Mouse (Mus musculus) megakaryocyte-erythroid progenitor cell, adult 5-6 weeks (primary cell): Measurements from ENCODE around the gene Gm26897. TPM values are rescaled to one million over a fixed set of nuclear protein-coding genes. Genes with fewer than 3 reads are reported as not detected.
A peak's percentile ranks its signal among the peaks of the same experiment; 100 is the strongest.

ENCODE experiments used
- ATAC-seq: replicated peaks from 2 replicates; pipeline ENCODE4 v1.8.0; 2016; ENCODE audit warnings: mild to moderate bottlenecking, inconsistent platforms; ENCODE audit not compliant: severe bottlenecking, poor library complexity, low FRiP score, low TSS enrichment
- total RNA-seq, 2 experiments: library from RNA; stranded (forward) in 1 of 2; stranded (reverse) in 1 of 2; fragments of 200-1000, 215-1000 nt in 1 of 2; fragments of >200 nt in 1 of 2; fragmentation: Nextera tagmentation in 1 of 2; gene quantifications; 2 replicates each; pipeline ENCODE4 v1.2.3; 2014 to 2017

The Gm26897 gene
- total RNA-seq, 2 experiments from 2014 or later, result not detected

DNA sequence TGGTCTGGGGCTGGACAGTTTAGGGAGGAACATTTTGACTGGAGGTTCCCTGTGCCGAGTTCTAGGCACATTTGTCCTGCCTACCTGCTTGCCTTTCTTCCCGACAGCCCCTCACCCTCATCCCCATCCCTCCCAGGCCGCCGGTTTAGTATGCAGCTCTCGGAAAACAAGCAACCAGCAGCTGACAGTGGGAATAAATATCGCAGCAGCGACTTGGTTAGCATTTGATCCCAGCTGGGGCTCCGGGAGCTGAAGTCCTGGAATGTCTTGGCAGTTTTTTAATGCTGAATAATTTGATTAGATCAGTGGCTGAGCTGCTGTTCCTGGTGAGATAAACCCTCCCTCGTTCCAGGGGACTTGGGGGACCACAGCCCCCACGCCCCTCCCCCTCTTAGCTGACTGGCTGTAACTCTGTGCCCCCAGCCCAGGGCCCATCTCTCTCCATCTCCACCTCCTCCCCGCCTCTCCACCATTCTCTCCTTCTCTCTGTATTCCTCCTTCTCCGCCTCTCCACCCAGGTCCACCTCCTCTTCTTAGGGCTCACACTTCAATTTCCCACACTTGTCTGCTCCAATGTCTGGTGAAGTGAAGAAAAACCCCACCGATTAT, 8.7 kb downstream of the Gm26897 start:
- no peak for ATAC-seq

DNA sequence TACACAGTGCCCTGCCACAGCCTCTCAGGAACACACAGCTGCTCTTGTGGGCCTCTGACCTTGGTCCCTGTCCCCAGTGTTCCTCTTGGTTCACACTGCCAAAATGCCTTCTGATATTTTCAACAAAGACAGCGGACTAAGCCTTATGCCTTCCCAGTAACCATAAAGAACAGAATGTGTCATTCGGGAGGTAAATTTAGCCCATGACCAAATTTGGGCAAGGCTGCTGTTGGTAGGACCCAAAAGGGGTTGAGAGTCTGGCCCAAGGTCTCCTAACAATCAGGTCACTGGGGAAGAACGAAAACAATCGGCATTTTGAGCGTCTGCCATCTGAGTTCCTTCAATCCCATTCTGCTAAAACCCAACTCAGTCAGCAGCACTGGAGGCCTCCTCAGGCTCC, 15.9 kb downstream of the Gm26897 start:
- no peak for ATAC-seq

DNA sequence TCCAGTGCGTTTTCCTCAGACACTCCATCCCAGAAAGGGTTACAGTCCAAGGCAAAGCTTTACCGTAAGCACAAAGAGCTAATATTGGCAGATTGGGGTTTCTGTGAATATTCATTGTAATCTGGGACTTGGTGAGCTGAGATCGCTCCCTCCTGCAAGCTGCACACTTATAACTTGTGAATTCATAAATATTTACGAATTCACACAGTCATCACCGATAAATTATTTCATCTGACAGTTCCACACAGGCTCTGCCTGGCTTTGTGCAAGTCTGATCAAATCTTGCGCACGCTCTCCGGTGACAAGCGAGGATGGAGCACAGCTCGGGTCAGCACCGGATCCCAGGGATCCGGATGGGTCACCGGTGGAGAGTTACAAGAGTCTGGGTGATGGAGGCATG, 16.4 kb downstream of the Gm26897 start:
- ATAC-seq, result no peak

DNA sequence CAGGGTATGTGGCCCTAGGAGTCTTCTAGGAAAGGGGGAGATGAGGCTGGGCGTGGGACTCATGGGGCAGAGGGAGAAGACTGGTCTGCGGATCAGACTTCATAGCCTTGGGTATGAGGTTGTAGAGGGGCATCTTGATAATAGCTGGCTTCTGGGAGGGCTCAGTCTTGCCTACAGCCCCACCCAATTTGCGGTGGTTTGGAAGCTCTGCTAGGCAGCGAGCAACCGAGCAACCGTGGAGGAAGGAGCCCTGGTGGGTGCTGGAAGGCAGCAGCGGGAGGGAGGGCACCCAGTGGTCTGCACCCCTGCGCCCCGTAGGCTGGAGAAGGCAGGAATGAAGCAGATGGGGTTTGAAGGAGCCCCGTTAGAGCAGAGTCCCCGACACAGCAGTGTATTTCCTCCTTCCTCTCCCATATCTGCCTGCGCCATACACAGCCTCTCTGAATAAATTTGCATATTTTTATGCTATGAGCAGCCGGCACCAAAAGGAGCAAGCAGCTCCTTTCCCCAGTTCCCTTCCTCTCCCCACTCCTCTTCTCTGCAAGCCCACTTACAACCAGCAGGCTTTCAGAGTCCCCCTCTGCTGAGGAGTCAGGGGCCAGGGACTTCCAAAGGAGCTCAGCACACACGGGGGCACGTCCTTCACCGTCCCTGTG, 20.9 kb downstream of the Gm26897 start:
- ATAC-seq, result peak; percentile 75

DNA sequence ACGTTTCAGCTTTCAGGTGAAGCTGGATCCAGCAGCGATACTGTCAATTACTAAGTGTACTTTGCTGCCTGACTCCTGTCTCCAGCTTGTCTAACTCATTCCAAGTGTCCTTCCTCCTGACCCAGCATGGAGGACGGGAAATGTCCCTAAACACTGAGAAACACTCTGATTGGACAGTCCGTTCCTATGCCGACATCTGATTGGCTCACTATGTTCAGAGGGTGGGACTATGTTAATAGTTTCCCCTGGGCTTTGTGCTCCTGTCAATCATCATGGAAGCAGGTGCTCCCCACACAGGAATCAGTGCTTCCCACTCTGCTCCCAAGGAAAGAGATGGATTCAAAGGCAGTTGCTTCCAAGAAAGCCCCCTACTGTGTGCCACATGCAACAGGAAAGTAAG, 21.6 kb downstream of the Gm26897 start:
- 0 out of 2 replicates have a peak, but pooled peaks have one; percentile 50 for ATAC-seq

DNA sequence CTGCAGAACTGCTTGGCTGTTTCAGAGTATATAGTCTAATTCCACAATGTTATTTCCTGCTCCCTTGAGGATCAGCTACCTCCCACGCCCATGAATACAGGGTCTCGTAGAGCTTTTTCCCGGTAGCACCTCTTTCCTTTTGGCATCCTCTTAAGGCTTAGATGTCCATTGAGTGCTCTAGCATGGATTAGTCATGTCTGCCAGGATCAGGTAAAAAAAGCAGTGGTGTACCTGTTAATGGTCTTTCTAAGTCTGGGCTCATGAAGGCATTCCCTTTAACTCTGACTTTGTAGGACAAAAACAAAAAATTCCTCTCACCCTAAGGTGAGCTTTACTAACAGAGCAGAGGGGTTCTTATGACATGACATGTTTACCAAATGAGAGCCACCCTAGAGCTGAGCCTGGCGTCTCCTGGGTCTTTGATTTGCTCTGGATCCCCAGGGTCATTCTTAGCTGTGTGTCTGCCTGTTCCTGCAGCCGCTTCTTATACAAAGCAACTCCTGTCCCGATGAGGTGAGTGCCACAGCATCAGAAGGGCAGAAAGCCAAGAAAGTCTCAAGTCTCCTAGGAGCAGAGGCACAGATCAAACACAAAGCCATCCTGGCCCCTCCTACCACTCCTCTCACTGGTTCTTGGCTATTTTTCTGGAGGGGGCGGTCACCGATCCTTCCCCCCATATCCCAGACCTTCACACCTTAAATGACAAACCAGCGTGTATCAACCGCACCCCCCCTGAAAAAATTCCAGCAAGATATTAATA, 27.2 kb downstream of the Gm26897 start:
- no peak for ATAC-seq

DNA sequence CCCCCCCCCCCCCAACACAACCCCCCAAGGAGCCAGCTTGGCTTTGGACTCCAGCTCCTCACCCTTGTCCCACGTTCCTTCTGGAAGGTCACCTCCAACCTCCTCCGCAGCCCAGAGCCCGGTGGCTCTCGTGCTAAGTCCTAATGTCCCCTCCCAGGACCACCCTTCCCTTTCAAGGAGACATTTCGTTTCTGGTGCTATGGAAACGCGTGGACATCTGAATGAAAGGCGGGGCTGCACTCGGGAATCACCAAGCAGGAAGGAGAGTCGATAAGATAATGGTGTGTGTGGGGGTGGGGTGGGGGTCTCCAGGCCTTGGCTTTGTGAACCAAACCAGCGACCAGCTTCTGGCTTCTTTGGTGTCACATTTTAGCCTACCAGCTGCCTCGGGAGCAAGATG, 27.9 kb downstream of the Gm26897 start:
- no peak for ATAC-seq

DNA sequence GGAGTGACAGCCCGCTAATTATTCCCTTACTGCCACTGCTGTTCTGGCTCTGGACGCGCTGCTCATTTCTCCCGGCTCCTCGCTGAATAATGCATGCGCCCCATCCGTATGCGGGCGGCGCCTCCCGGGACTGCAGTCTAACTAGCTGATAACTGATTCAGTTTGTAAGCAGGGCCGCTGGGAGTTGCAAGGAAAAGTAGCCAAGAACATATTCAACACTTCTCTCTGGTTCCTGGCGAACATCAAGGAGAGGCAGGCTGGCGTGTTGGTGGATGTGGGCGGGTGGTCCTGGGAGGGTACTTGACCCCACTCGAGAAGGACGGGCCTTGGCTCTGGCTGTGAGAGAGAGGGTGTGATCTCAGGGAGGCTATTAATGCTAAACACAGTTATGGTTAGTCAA, 28.4 kb downstream of the Gm26897 start:
- no peak for ATAC-seq

DNA sequence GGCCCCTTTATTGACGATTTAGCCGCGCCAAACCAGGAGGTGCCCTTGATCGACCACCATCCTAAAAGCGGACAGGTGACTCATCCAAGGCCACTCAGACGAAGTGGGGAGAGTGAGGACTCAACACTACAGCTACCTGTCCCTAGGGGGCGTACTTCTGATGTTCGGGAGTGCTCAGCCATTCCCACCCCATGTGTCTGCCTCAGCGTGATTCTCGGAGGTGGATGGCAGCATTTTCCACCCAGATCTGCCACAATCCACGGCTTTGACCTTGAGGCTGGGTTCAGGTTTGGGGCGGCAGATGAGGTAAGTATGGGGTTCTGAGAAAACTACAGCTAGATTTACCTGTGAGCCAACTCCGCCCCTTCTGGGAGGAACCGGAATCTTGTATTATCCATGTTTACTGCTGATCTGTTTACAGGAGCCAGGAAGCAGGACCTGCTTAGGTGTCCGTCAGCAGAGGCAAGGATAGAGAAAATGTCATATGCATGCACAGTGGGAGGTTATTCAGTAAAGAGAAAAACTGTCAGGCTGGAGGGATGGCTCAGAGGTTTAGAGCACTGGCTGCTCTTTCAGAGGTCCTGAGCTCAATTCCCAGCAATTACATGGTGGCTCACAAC, 32.1 kb downstream of the Gm26897 start:
- no peak for ATAC-seq

DNA sequence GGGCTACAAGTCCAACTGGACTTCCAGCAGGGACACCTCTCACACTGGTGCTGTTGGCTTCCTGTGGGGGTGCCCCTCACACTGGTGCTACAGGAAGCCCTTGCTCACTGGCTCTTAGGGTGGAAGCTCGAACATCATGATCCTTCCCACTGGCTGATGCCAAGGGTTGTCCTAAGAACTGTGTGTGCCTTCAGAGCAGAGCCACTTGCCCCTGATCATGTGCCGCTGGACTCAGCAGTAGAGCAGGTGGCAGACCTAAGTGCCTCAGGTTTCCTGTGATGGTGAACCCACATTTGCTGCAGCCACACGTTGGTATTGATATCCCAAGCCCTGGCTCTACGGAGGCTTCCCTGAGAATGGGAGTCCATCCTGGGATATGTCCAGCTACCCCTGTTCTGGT, 33.0 kb downstream of the Gm26897 start:
- ATAC-seq, result no peak

DNA sequence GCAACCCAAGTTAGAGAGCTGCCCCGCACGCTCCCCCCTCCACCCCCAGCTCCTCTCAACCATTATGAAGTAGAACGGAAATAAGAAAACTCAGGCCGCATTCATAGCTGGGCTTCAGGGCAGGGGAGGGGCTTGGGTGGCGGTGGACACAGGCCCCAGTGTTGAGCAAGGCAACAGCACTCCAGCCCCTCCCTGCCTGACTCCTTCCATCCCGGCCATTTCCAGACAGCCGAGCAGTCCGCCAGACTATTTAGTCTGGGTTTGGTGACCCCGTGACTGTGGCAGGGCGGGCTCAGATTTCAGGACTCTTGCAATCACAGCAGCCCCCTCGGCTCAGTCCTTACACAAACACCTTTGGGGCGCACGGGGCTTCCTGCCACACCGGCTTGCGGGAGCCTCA, 36.5 kb downstream of the Gm26897 start:
- no peak for ATAC-seq

DNA sequence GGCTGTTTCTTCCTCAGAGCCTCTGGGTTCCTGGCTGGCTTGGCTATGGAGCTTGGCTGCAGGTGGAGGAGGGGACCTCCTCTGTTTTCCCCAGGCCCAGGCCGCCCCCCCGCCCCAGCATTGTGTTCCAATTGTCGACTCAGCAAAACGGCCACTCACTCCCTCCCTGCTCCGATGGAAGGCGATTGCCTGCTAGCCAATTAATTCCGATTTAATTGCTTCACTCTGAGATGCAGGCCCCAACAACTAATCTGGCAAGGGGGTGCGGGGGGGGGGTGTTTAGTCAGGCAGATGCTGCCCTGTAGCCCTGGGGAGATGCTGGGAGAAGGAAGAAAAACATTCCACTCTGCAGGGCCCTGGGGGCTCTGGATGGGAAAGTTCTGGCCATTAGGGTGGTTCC, 38.4 kb downstream of the Gm26897 start:
- ATAC-seq, result no peak

DNA sequence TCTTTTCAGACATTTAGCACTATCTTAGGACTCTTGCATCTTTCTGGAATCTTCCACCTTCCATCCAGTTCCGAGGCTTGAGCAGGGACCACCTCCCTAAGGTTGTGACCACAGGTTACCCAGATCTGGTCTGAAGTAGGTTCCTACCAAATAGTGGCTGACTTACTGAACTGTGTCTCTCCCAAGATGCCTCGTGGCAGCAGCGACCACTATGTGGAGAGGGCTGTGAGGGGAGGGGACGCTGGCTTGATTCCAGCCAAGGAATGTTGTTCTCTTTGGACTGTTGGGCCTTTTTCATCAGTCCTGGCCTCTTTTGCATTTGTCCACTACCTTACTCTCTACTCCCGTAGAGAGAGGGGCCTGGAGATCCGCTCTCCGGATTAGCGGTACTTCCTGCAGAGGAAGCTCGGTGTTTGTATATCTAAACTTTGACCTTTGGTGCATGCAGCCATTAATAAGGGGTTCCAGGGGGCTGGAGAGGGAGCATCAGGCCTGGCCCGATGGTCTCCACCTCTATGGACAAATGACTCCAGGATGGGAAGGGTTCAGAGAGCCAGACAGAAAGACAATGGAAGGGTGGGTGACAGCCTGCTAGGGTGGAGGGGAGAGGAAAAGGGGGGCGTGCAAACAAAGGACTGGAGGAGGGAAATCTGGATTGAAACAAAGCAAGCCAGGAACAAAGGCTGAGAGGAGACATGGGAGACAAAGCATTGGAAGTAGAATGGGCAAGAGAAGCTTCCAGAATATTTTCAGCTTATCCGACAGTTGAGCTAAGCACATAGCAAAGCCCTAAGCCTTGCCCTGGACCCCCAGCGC, 39.1 kb downstream of the Gm26897 start:
- ATAC-seq, result no peak

DNA sequence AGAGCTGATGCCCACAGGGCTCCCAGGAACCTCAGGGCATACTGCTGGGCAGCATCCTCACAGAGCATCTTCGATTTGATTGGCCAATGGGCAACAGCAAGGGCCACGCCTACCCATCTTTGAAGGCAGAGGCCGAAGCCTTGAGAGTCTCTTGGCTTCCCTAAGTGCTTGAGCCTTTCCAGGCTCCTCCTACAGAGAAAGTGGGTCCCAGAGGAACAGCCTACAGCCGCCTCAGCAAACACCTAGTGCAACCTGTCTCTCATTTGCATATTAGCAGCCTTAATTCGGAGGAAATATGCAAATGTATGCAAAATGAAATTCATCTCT, 39.6 kb downstream of the Gm26897 start:
- no peak for ATAC-seq

DNA sequence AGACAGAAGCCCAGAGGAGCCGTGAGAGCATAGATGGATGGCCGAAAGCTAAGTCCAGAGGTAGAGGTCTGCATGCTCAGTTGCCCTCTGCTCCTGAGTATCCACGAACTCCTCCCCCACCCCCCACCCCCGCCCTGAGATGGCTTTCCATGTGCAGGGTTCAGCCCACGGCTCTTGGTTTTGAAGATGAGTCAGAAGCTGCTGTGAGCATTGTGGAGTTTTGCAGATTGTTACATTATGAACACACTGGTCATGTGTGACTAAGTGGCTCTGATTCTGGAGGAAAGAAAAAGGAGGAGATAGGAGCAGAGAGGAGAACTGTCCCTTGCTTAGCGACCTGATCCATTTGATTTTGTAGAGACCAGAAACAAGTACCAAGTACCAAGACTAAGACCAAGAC, 42.5 kb downstream of the Gm26897 start:
- ATAC-seq, result no peak

DNA sequence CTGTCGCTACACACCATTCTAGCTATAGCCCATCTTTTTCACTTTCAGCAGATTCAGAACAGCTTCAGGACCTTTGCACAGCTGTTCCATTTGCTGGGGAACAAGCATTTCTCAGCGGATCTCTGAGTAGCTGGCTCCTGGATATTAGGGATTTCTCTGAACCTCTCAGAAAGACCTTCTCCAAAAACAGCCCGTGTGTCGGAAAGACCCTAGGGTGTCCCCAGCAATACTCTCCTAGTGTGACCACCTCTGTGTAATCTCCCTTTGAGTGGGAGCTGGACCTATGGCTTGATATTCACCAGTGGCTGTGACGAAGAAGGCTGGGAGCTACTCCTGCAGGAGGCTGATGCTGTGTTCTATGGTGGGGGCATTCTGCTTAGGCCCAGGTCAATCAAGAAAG, 44.4 kb downstream of the Gm26897 start:
- ATAC-seq, result no peak

DNA sequence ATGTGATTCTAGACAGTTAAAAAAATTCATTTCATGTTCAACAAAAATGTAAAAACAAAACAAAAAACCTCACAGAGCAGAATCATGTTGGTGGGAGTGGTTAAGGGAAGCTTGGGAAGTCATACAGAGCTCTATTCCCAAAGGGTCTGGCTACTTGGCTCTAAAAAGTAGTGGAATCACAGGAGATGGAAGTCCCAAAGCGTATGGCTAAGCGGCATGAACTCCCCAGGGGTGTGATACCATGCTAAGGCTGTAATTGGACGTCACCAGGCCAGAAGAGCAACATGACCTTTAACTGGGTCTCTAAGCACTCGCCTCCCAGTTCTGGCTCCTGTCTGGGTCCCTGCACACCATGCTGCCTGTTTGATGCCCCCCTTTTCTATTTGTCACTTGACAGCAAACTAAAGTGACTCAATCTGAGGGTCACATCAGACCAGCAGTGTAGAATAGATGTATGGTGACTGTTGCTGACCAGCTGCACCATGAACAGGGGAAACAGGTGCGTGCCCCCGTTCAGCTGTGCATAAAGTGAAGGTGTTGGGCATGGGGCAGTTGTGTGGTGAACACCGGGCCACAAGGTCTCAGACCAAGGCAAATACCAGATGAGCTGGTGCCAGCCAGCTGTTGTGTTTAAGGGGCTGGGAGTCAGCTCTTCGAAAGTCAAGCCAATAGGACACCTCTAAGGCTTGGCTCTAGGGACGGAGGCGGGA, 46.2 kb downstream of the Gm26897 start:
- no peak for ATAC-seq
